Mouse (Mus musculus): ENCODE results near the gene R3hdm4.

- TF ChIP-seq CTCF (IDR thresholded peaks at IDR 0.05; ENCODE audit: borderline replicate concordance, insufficient read depth, low read depth, low read length): no peak
- TF ChIP-seq POLR2A (IDR thresholded peaks at IDR 0.05; ENCODE audit: borderline replicate concordance, insufficient read depth, low read length): no peak
Measured at GRCm38 (mm10) chr10:79919251-79919849, 1.7 kb downstream of the R3hdm4 start.

All from cerebellum, adult 2 months (tissue).